Mouse (Mus musculus) midbrain, postnatal 0 days (tissue): ENCODE data around the gene Car11. TPM values are rescaled to one million over a fixed set of nuclear protein-coding genes. Genes with fewer than 3 reads are reported as not detected.
A peak's percentile ranks its signal among the peaks of the same experiment; 100 is the strongest.

Source experiments
- ATAC-seq: fragments of 200-750 bp; cut with Nextera tagmentation; 2 replicates; pipeline ENCODE4 v1.8.0; 2017; ENCODE audit warnings: moderate number of reproducible peaks, mild to moderate bottlenecking, moderate TSS enrichment, moderate library complexity; ENCODE audit not compliant: low FRiP score
- DNase-seq: peaks from one replicate; pipeline ENCODE4 v3.0.0-alpha.2; 2015; ENCODE audit warnings: low spot score
- H3K27ac ChIP-seq: fragments of 300-500 bp; sonication (generic); 2 replicates; pipeline ENCODE4 v1.5.1; 2014; ENCODE audit warnings: low read depth, mild to moderate bottlenecking, low read length, mixed read lengths
- H3K27me3 ChIP-seq: fragments of 300-500 bp; sonication (generic); 2 replicates; pipeline ENCODE4 v1.6.1; 2014; ENCODE audit warnings: low read length, control low read depth, mixed read lengths; ENCODE audit not compliant: insufficient read depth
- H3K36me3 ChIP-seq: fragments of 300-500 bp; sonication (generic); 2 replicates; pipeline ENCODE4 v1.6.1; 2014; ENCODE audit warnings: low read length, control low read depth, mixed read lengths; ENCODE audit not compliant: insufficient read depth
- H3K4me1 ChIP-seq: fragments of 300-500 bp; sonication (generic); 2 replicates; pipeline ENCODE4 v1.6.1; 2014; ENCODE audit warnings: mild to moderate bottlenecking, control low read depth, antibody characterized with exemption, low read length, mixed read lengths; ENCODE audit not compliant: insufficient read depth
- H3K4me2 ChIP-seq: fragments of 300-500 bp; sonication (generic); 2 replicates; pipeline ENCODE4 v1.6.1; 2014; ENCODE audit warnings: low read depth, mild to moderate bottlenecking, low read length, mixed read lengths; ENCODE audit not compliant: poor library complexity, severe bottlenecking
- H3K4me3 ChIP-seq: fragments of 300-500 bp; sonication (generic); 2 replicates; pipeline ENCODE4 v1.5.1; 2014; ENCODE audit warnings: low read depth, mild to moderate bottlenecking, low read length, moderate library complexity
- H3K9ac ChIP-seq: fragments of 300-500 bp; sonication (generic); replicated peaks from 2 replicates; pipeline ENCODE4 v1.6.1; 2014; ENCODE audit warnings: mild to moderate bottlenecking, low read length, moderate library complexity, mixed read lengths; ENCODE audit not compliant: poor library complexity, severe bottlenecking
- H3K9me3 ChIP-seq: fragments of 300-500 bp; sonication (generic); 2 replicates; pipeline ENCODE4 v1.6.1; 2016; ENCODE audit warnings: low read length, control low read depth
- CTCF ChIP-seq: IDR thresholded peaks from 2 replicates; pipeline ENCODE4 v1.5.1; 2016; ENCODE audit warnings: antibody characterized with exemption, mild to moderate bottlenecking
- WGBS: fragments of 180-500 bp; shearing (Covaris S2); extraction: QIAGEN DNeasy Blood & Tissue Kit; methylation state at CpG from one replicate; pipeline ENCODE4 v1.1.7; 2014; 5-methylcytosine and 5-hydroxymethylcytosine counted together
- polyA plus RNA-seq: library from polyadenylated mRNA; unstranded; fragments of >200 nt; fragmentation: Nextera tagmentation; extraction: Ambion mirVana; gene quantifications from 2 replicates; pipeline ENCODE4 v1.2.1, GENCODE M21; 2015
- total RNA-seq: library from RNA; depleted of rRNA; stranded (reverse); fragments of >200 nt; gene quantifications from 2 replicates; pipeline ENCODE4 v1.2.3, GENCODE M21; 2014

Car11 gene
- total and polyA plus RNA-seq, 2 experiments from 2014 or later, result 107 to 118 TPM

DNA sequence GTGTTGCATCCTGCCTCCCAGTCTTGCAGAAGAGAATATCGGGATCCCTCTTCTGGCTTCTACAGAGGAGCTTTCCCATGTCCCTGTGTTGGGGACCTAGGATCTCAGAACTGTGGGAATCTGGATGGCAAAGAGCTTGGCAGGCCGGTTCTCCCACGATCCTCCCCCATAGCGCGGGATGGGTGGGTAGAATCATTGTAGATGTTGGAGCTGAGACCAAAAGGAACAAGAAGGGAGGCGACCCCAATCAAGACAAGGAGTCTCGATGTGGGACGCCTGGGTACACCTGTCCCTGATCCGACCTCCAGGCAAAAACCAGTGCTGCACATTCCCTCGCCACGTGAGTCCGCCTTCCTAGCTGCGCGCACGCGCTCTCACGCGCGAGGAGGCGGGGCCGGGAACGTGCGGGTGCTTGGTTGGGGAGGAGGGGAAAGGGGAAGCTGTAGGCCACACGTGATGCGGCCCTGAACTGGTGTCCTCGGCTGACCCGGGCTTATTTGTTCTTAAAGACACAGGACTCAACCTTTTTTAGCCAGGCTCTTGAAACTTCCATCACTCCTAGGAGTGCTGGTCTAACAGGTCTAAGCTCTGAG lies 7.8 kb downstream of the Car11 start:
- peaks cover 30% of the 10 kb centered on the region for H3K4me1 ChIP-seq
- no peak for TF ChIP-seq CTCF
- H3K9me3 ChIP-seq, result no peaks in the 10 kb centered on the region
- 0 out of 2 replicates have a peak, but pooled peaks have one; percentile 5 for ATAC-seq
- peak overlapping the region; percentile 61 for H3K4me3 ChIP-seq
- WGBS, result under 1% methylated on average over 27 of the region's 27 CpGs
- peaks cover 23% of the 10 kb centered on the region for H3K36me3 ChIP-seq
- no peaks in the 10 kb centered on the region for H3K27me3 ChIP-seq
- 0 out of 2 replicates have a peak overlapping the region, but pooled peaks have one; percentile 8 for H3K9ac ChIP-seq
- DNase-seq, result peak; percentile 91
- H3K27ac ChIP-seq, result peak overlapping the region; percentile 65
- H3K4me2 ChIP-seq, result peak overlapping the region; percentile 81

DNA sequence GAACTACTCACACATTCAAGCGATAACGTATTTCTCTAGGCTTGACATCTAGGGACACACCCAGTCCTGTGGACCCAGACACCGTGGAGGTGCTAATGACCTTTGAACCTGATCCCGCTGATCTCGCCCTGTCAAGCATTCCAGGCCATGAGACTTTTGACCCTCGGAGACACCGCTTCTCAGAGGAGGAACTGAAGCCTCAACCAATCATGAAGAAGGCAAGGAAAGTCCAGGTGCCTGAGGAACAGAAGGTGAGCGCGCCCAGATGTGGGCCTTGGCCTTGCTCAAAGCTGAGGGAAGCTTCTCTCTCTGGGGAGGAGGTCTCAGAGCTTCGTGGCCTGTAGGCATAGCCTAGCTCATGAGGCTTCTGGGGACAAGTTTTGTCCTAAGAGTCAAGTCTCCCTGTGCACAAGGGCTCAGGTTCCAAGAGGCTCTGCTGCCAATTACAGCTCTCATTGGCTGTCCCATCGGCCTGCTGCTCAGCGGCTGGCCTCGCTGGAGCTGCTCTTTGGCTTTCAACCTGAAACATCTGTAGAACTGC lies 8.6 kb downstream of the Car11 start:
- no peak for TF ChIP-seq CTCF
- Histone ChIP-seq H3K4me3 (peak overlapping the region; percentile 61; the same call in 1 of the 2 replicates), H3K27ac (peak overlapping the region; percentile 65; the same call in 1 of the 2 replicates), H3K9me3 (no peaks in the 10 kb centered on the region), H3K36me3 (peaks cover 31% of the 10 kb centered on the region), H3K9ac (0 out of 2 replicates have a peak overlapping the region, but pooled peaks have one; percentile 8), H3K4me1 (peaks cover 26% of the 10 kb centered on the region), H3K4me2 (peak overlapping the region; percentile 81), H3K27me3 (no peaks in the 10 kb centered on the region)
- 47% methylated on average over 13 of the region's 13 CpGs for WGBS
- no peak for DNase-seq
- no peak for ATAC-seq

DNA sequence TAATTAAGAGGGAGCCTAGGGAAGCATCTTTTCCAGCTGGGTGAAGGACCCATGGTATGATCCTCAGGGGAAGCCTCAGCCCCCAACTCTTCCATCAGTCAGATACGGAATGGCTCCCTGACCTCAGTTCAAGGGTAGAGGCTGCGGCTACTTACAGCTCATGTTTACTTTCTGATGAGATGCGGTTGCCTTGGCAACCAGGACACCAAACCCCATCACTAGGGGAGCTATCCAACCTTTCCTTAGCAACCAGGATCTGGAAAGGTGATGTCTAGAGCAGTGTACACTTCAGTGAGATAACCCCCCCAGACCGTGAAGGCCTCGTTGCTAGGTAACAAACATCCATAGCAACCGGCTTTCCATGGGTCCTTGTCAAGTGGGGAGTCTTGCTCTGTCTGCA lies 9.4 kb downstream of the Car11 start:
- H3K4me1 ChIP-seq, result peaks cover 26% of the 10 kb centered on the region

DNA sequence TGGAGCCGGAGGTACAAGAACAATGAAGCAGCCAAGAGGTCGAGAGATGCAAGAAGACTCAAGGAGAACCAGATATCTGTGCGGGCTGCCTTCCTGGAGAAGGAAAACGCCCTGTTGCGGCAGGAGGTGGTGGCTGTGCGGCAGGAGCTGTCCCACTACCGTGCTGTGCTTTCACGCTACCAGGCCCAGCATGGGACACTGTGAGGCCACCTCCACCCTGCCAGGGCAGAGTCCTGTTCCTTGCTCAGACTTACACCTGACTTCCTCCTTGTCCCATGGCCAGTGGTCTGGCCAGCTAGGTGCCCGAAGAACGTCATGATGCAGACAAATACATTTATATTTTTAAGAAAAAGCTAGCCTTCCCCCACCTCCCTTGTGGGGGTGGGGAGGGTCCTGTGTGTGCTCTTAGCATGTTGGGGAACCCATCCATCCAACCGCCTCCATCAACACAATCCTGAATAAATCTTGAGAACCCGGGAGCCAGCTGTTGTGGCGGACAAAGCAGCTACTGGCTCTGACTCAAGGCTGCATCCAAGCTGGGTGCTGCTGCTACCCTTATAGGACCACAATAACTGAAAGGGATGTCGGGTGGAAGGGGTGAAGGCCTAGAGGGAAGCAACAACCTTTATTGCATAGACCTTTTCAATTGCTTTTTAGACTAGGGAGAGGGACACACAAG lies 10.2 kb downstream of the Car11 start:
- TF ChIP-seq CTCF, result no peak
- WGBS, result 61% methylated on average over 14 of the region's 14 CpGs
- Histone ChIP-seq H3K27me3 (no peaks in the 10 kb centered on the region), H3K36me3 (peaks cover 32% of the 10 kb centered on the region), H3K4me1 (peaks cover 32% of the 10 kb centered on the region), H3K4me3 (no peak overlapping the region), H3K9me3 (no peaks in the 10 kb centered on the region), H3K9ac (no peak overlapping the region), H3K4me2 (peak overlapping the region; percentile 15), H3K27ac (peak overlapping the region; percentile 69)
- DNase-seq (no peak), ATAC-seq (no peak)

More for the DNA sequence above, 9.4 kb downstream of the Car11 start:
- Histone ChIP-seq H3K27ac (peak overlapping the region; percentile 69; the same call in 1 of the 2 replicates), H3K9me3 (no peaks in the 10 kb centered on the region), H3K4me3 (no peak overlapping the region), H3K4me2 (no peak overlapping the region), H3K36me3 (peaks cover 32% of the 10 kb centered on the region), H3K27me3 (no peaks in the 10 kb centered on the region), H3K9ac (no peak overlapping the region)
- peak; percentile 25; the same call in 1 of the 2 replicates for TF ChIP-seq CTCF
- 24% methylated on average over 6 of the region's 6 CpGs for WGBS
- peak; percentile 76 for DNase-seq
- 0 out of 2 replicates have a peak, but pooled peaks have one; percentile 4 for ATAC-seq

DNA sequence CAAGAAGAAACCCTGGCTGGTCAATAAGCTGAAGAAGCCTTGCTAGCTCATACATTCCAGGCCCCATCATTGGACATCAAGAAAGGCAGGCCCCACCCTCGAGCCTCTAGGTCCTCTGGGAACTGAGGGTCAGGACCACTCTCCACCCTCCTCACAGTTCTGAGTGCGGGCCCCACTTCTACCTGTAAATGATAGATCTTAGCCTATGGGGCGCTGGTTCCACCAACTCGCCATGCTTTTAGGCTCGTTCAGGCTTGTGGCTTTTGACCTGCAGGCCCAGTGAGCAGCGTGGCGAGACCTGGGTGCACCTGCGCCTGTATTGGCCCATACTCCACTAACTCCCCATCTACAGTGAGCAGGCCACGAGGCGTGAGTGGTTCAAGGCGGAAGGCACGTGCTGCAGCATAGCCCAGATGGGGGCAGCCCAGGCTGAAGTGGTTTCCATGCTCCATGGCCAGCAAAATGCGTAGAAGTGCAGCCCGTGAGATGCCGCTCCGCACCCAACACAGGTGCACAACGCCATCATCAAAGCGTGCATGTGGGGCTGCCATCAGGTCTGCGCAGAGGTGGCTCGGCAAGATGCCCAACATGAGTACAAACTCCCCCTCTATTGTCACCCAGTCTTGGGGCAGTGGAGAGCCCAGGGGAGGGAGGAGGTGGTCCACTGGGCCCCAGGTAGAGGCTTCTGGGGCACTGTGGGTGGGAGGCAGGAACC lies 11.0 kb downstream of the Car11 start:
- WGBS, result 90% methylated on average over 20 of the region's 20 CpGs
- Histone ChIP-seq H3K27me3 (no peaks in the 10 kb centered on the region), H3K9me3 (no peaks in the 10 kb centered on the region), H3K4me1 (peaks cover 29% of the 10 kb centered on the region), H3K36me3 (peaks cover 32% of the 10 kb centered on the region), H3K27ac (peak overlapping the region; percentile 69), H3K4me2 (no peak overlapping the region), H3K4me3 (no peak overlapping the region), H3K9ac (no peak overlapping the region)
- no peak for ATAC-seq
- TF ChIP-seq CTCF, result no peak
- DNase-seq, result no peak
